Mouse (Mus musculus): ENCODE measurements around the gene Emx1.

Gene Emx1

GRCm38 (mm10) chr6:85189361-85189760, 2.1 kb downstream of the Emx1 start:
- DNase-seq (ENCODE audit: low read depth): no peak

- no peak for DNase-seq (ENCODE audit: low read depth)
These were observed 2.8 kb downstream of the Emx1 start for GRCm38 (mm10) chr6:85189911-85190591.

- DNase-seq (ENCODE audit: low read depth): no peak
These were observed 3.4 kb downstream of the Emx1 start for GRCm38 (mm10) chr6:85190671-85191070.

GRCm38 (mm10) chr6:85191751-85192440, 4.7 kb downstream of the Emx1 start:
- DNase-seq (ENCODE audit: low read depth): no peak

GRCm38 (mm10) chr6:85193381-85194318, 6.4 kb downstream of the Emx1 start:
- DNase-seq (ENCODE audit: low read depth): no peak

GRCm38 (mm10) chr6:85197951-85198350, 10.7 kb downstream of the Emx1 start:
- no peak for DNase-seq (ENCODE audit: low read depth)

GRCm38 (mm10) chr6:85206182-85206938, 19.1 kb downstream of the Emx1 start:
- no peak for DNase-seq (ENCODE audit: low read depth)

- no peak for DNase-seq (ENCODE audit: low read depth)
These were observed 19.7 kb downstream of the Emx1 start for GRCm38 (mm10) chr6:85206939-85207285.

GRCm38 (mm10) chr6:85207345-85207744, 20.1 kb downstream of the Emx1 start:
- DNase-seq (ENCODE audit: low read depth): no peak

- DNase-seq (ENCODE audit: low read depth): no peak
These were observed 22.2 kb downstream of the Emx1 start for GRCm38 (mm10) chr6:85209226-85209967.

- DNase-seq (ENCODE audit: low read depth): no peak
These were observed 23.4 kb downstream of the Emx1 start for GRCm38 (mm10) chr6:85210686-85211085.

- DNase-seq (ENCODE audit: low read depth): no peak
These were observed 31.0 kb downstream of the Emx1 start for GRCm38 (mm10) chr6:85218251-85218650.

GRCm38 (mm10) chr6:85218684-85219445, 31.6 kb downstream of the Emx1 start:
- no peak for DNase-seq (ENCODE audit: low read depth)

GRCm38 (mm10) chr6:85219706-85220105, 32.5 kb downstream of the Emx1 start:
- no peak for DNase-seq (ENCODE audit: low read depth)

- DNase-seq (ENCODE audit: low read depth): no peak
These were observed 33.7 kb downstream of the Emx1 start for GRCm38 (mm10) chr6:85220917-85221316.

- DNase-seq (ENCODE audit: low read depth): no peak
These were observed 35.3 kb downstream of the Emx1 start for GRCm38 (mm10) chr6:85222551-85222950.

GRCm38 (mm10) chr6:85223498-85224150, 36.4 kb downstream of the Emx1 start:
- DNase-seq (ENCODE audit: low read depth): no peak

GRCm38 (mm10) chr6:85224442-85224891, 37.2 kb downstream of the Emx1 start:
- no peak for DNase-seq (ENCODE audit: low read depth)

GRCm38 (mm10) chr6:85226570-85226969, 39.3 kb downstream of the Emx1 start:
- DNase-seq (ENCODE audit: low read depth): no peak

GRCm38 (mm10) chr6:85227520-85227919, 40.3 kb downstream of the Emx1 start:
- DNase-seq (ENCODE audit: low read depth): no peak

Measured in c-Kit-positive CD71-positive TER-119-negative erythroid progenitor cells, embryonic 14.5 days (primary cell).